Mouse (Mus musculus) G1E-ER4 (cell line): ENCODE data around the gene Dtd2. TPM values are rescaled to one million over a fixed set of nuclear protein-coding genes. Genes with fewer than 3 reads are reported as not detected.

Experiments
- GATA1 ChIP-seq: IDR thresholded peaks from one replicate; pipeline ENCODE4 v1.8.0; 2012; ENCODE audit warnings: low read length, inconsistent platforms
- polyA plus RNA-seq: library from polyadenylated mRNA; stranded (reverse); fragments of >175 nt; gene quantifications from 2 replicates; pipeline ENCODE4 v1.2.3, GENCODE M21; 2012

The Dtd2 gene
- 9.7 and 10.6 TPM in 2 replicates for polyA plus RNA-seq

GRCm38 (mm10) chr12:52005877-52006632 lies at the start of gene Dtd2:
Dtd2 (minus strand) TSS chr12:52006501.
- TF ChIP-seq GATA1, result no peak

- TF ChIP-seq GATA1, result no peak
These were observed 43.0 kb upstream of the Dtd2 start for GRCm38 (mm10) chr12:52049324-52049723.

GRCm38 (mm10) chr12:52046371-52046770 lies 40.1 kb upstream of the Dtd2 start:
- no peak for TF ChIP-seq GATA1

GRCm38 (mm10) chr12:52042818-52043336 lies 36.6 kb upstream of the Dtd2 start:
- TF ChIP-seq GATA1, result no peak

- TF ChIP-seq GATA1, result no peak
These were observed 32.1 kb upstream of the Dtd2 start for GRCm38 (mm10) chr12:52038352-52038751.

GRCm38 (mm10) chr12:52034956-52035355 lies 28.7 kb upstream of the Dtd2 start:
- no peak for TF ChIP-seq GATA1

- no peak for TF ChIP-seq GATA1
These were observed 26.0 kb upstream of the Dtd2 start for GRCm38 (mm10) chr12:52032276-52032675.

- TF ChIP-seq GATA1, result no peak
These were observed 21.7 kb upstream of the Dtd2 start, which contains the start of gene Gpr33 for GRCm38 (mm10) chr12:52027963-52028362. Gpr33 (minus strand) TSS chr12:52028063.

- no peak for TF ChIP-seq GATA1
These were observed 8.3 kb upstream of the Dtd2 start for GRCm38 (mm10) chr12:52014494-52015029.

- TF ChIP-seq GATA1, result no peak
These were observed 7.7 kb upstream of the Dtd2 start for GRCm38 (mm10) chr12:52014044-52014443.

- TF ChIP-seq GATA1, result no peak
These were observed 7.0 kb upstream of the Dtd2 start for GRCm38 (mm10) chr12:52013274-52013673.

- TF ChIP-seq GATA1, result no peak
These were observed 5.9 kb upstream of the Dtd2 start for GRCm38 (mm10) chr12:52012159-52012558.

GRCm38 (mm10) chr12:52010630-52010961 lies 4.3 kb upstream of the Dtd2 start:
- no peak for TF ChIP-seq GATA1

- TF ChIP-seq GATA1, result no peak
These were observed 3.8 kb upstream of the Dtd2 start for GRCm38 (mm10) chr12:52009928-52010629.

- no peak for TF ChIP-seq GATA1
These were observed 313 bp upstream of the Dtd2 start for GRCm38 (mm10) chr12:52006633-52006994.

GRCm38 (mm10) chr12:52002746-52003145 lies 3.6 kb downstream of the Dtd2 start:
- TF ChIP-seq GATA1, result no peak
